Mouse (Mus musculus) midbrain, embryonic 11.5 days (tissue): Measurements from ENCODE around the gene Atp7a. TPM values are rescaled to one million over a fixed set of nuclear protein-coding genes. Genes with fewer than 3 reads are reported as not detected.
"Not testable (repeated sequence)": the region's sequence is repeated elsewhere in the genome, so short reads cannot be mapped to it uniquely, and the experiment has no call there.

Experiments
- ATAC-seq: fragments of 200-750 bp; cut with Nextera tagmentation; 2 replicates; pipeline ENCODE4 v1.8.0; 2017; ENCODE audit warnings: moderate TSS enrichment, moderate library complexity; ENCODE audit not compliant: low FRiP score
- DNase-seq: peaks from one replicate; pipeline ENCODE4 v3.0.0; 2015; ENCODE audit warnings: low spot score; ENCODE audit errors: missing footprints
- H3K27ac ChIP-seq: fragments of 300-500 bp; sonication (generic); 2 replicates; pipeline ENCODE4 v1.5.1; 2014; ENCODE audit warnings: low read depth, low read length
- H3K27me3 ChIP-seq: fragments of 300-500 bp; sonication (generic); 2 replicates; pipeline ENCODE4 v1.6.1; 2014; ENCODE audit warnings: mild to moderate bottlenecking, low read length, moderate library complexity, mixed read lengths; ENCODE audit not compliant: control insufficient read depth, insufficient read depth
- H3K36me3 ChIP-seq: fragments of 300-500 bp; sonication (generic); 2 replicates; pipeline ENCODE4 v1.6.1; 2014; ENCODE audit warnings: mild to moderate bottlenecking, low read length, moderate library complexity, mixed read lengths; ENCODE audit not compliant: control insufficient read depth, insufficient read depth
- H3K4me1 ChIP-seq: fragments of 300-500 bp; sonication (generic); 2 replicates; pipeline ENCODE4 v1.6.1; 2014; ENCODE audit warnings: low read length; ENCODE audit not compliant: control insufficient read depth, insufficient read depth
- H3K4me2 ChIP-seq: fragments of 300-500 bp; sonication (generic); 2 replicates; pipeline ENCODE4 v1.6.1; 2014; ENCODE audit warnings: mild to moderate bottlenecking, moderate library complexity
- H3K4me3 ChIP-seq: fragments of 300-500 bp; sonication (generic); 2 replicates; pipeline ENCODE4 v1.5.1; 2014; ENCODE audit warnings: low read depth, low read length
- H3K9ac ChIP-seq: fragments of 300-500 bp; sonication (generic); 2 replicates; pipeline ENCODE4 v1.6.1; 2014; ENCODE audit warnings: low read length
- H3K9me3 ChIP-seq: fragments of 300-500 bp; sonication (generic); 2 replicates; pipeline ENCODE4 v1.6.1; 2016; ENCODE audit warnings: low read length; ENCODE audit not compliant: control insufficient read depth
- WGBS: fragments of 180-500 bp; shearing (Covaris S2); extraction: QIAGEN DNeasy Blood & Tissue Kit; methylation state at CpG from one replicate; pipeline ENCODE4 v1.1.7; 2014; 5-methylcytosine and 5-hydroxymethylcytosine counted together
- polyA plus RNA-seq: library from polyadenylated mRNA; unstranded; fragments of >200 nt; fragmentation: Nextera tagmentation; extraction: Ambion mirVana; gene quantifications from 2 replicates; pipeline ENCODE4 v1.2.1, GENCODE M21; 2014

Atp7a gene
- polyA plus RNA-seq, 1 experiment from 2014 or later, result 25.4 TPM

DNA sequence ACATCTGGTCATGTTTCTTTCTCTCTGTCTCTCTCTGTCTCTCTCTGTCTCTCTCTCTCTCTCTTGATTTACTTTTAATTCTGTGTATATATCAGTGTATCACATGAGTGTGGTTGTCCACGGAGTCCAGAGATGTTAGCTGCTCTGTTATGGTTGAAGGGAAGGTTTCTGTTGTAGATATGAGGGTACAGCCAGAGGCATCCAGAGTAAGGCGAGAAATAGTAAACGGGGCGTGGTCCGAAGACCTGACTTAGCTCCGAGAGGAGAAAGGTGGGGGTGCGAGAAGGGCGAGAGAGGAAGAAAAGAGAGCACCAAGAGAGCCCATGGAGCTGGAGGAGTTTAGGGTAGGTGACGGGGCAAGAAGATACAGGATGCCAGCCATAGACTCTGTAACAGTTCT, 18.9 kb downstream of the Atp7a start:
- DNase-seq (no peak), ATAC-seq (no peak)
- H3K4me1 ChIP-seq, result no peaks in the 10 kb centered on the region
- no peak overlapping the region for H3K4me3 ChIP-seq
- H3K9me3 ChIP-seq, result no peaks in the 10 kb centered on the region
- H3K36me3 ChIP-seq, result no peaks in the 10 kb centered on the region
- H3K9ac ChIP-seq, result no peak overlapping the region
- H3K4me2 ChIP-seq, result no peak overlapping the region
- no peak overlapping the region for H3K27ac ChIP-seq
- no peaks in the 10 kb centered on the region; the same call in 1 of the 2 replicates for H3K27me3 ChIP-seq
- WGBS, result 78% methylated on average over 9 of the region's 9 CpGs

DNA sequence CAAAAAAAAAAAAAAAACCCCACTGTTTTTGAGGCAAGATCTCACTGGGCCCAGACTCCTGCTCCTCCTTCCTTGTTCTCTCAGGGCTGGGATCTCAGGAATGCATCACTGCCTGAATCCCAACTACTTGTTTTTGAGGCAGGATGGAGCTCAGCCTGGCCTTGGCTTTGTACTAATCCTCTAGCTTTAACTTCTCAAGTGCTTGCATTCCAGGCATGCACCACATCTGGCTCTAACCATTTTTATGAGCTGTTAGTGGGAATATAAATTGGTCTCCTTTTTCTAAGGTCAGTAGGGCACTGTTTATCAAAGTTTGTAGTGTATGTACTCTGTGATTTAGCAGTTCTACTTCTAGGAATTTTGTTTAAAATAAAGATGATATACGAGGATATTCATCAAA, 21.1 kb downstream of the Atp7a start:
- no peaks in the 10 kb centered on the region; the same call in 1 of the 2 replicates for H3K27me3 ChIP-seq
- H3K4me3 ChIP-seq, result no peak overlapping the region
- no peak overlapping the region for H3K9ac ChIP-seq
- H3K36me3 ChIP-seq, result no peaks in the 10 kb centered on the region
- WGBS, result 79% methylated on average over 1 of the region's 1 CpGs
- H3K4me2 ChIP-seq, result no peak overlapping the region
- H3K4me1 ChIP-seq, result no peaks in the 10 kb centered on the region
- ATAC-seq (no peak), DNase-seq (no peak)
- H3K9me3 ChIP-seq, result no peaks in the 10 kb centered on the region
- no peak overlapping the region for H3K27ac ChIP-seq

DNA sequence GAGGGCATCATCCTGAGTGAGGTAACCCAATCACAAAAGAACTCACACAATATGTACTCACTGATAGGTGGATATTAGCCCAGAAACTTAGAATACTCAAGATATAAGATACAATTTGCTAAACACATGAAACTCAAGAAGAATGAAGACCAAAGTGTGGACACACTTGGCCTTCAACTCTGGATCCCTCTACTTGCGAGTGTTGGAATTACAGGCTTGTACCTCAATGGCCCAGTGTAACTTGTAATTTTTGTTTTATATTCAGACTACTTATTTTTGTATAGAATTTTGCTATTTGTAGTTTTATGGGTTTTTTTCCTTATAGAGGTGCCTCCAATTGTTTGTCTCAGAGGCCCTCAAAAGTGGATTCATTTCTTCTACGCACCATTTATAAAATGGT, 50.8 kb downstream of the Atp7a start:
- H3K4me1 ChIP-seq, ATAC-seq, H3K4me2 ChIP-seq, DNase-seq, H3K27ac ChIP-seq, H3K27me3 ChIP-seq, H3K9ac ChIP-seq, H3K36me3 ChIP-seq, H3K9me3 ChIP-seq, H3K4me3 ChIP-seq: not testable (repeated sequence)
- 93% methylated on average over 2 of the region's 2 CpGs for WGBS

DNA sequence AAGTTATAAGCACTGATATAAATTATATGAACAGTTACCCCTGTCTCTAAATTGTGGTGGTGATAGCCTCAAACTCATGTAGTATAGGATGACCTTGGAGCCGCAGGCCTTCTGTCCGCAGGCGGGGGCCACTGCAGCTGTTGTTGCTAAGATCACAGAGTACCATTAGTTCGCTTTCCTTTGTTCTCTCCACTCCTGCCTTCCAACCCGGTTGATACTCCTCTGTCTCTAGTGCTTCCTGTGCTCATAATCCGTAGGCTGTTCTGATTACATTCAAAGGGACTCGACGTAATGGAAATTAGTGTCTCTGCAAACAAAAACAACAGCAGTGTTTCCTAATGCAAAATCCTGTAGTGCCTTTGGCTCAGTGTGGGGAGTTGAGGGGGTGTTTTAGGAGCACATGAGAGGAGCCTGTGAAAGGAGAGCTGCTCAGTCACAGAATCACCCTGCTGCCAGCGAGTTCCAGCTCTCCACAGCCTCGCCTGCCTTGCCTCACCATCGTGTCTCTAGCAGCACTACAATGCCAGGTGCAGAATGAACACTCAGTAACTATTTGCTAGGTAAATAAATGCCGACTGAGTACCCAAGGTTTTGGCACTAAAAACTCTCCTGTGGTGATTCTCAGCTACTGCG, 53.9 kb downstream of the Atp7a start:
- Histone ChIP-seq H3K9ac (no peak overlapping the region), H3K4me3 (no peak overlapping the region), H3K4me1 (no peaks in the 10 kb centered on the region; the same call in 1 of the 2 replicates), H3K9me3 (no peaks in the 10 kb centered on the region), H3K27me3 (no peaks in the 10 kb centered on the region), H3K27ac (no peak overlapping the region; the same call in 1 of the 2 replicates), H3K36me3 (no peaks in the 10 kb centered on the region), H3K4me2 (no peak overlapping the region)
- no peak for DNase-seq
- 0 out of 2 replicates have a peak, but pooled peaks have one; percentile 55 for ATAC-seq
- WGBS, result 32% methylated on average over 13 of the region's 13 CpGs

DNA sequence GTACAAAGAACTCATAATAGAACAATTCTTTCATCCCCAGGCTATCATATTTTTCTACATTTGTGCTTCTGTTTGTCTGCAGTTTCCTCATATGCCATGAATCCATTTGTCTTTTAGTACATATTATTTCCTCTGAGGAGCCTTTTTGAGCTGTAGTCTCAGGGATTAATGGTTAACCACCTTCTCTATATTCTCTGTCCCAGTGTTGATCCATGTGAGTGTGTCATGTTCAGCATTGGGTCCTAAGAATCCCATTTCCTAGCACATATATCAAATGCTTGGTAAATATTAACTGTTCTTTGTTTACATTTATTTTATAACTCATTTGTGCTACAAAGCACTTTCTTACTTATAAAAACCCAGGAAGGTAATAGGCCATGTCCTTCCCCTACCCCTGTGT, 55.4 kb downstream of the Atp7a start:
- no peaks in the 10 kb centered on the region for H3K9me3 ChIP-seq
- ATAC-seq (no peak), DNase-seq (no peak)
- H3K36me3 ChIP-seq, result no peaks in the 10 kb centered on the region
- no peak overlapping the region for H3K4me2 ChIP-seq
- H3K4me3 ChIP-seq, result no peak overlapping the region
- no peaks in the 10 kb centered on the region for H3K27me3 ChIP-seq
- H3K27ac ChIP-seq, result no peak overlapping the region
- no peak overlapping the region for H3K9ac ChIP-seq
- H3K4me1 ChIP-seq, result no peaks in the 10 kb centered on the region; the same call in 1 of the 2 replicates

DNA sequence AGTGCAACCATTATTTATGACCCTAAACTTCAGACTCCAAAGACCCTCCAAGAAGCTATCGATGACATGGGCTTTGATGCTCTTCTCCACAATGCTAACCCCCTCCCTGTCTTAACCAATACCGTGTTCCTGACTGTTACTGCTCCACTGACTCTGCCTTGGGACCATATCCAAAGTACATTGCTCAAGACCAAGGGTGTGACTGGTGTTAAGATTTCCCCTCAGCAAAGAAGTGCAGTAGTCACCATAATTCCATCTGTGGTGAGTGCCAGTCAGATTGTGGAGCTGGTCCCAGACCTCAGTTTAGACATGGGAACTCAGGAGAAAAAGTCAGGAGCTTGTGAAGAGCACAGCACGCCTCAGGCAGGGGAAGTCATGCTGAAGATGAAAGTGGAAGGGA, 58.1 kb downstream of the Atp7a start:
- Histone ChIP-seq H3K27ac (no peak overlapping the region), H3K9me3 (no peaks in the 10 kb centered on the region), H3K4me2 (no peak overlapping the region), H3K4me1 (no peaks in the 10 kb centered on the region; the same call in 1 of the 2 replicates), H3K36me3 (no peaks in the 10 kb centered on the region), H3K9ac (no peak overlapping the region), H3K27me3 (no peaks in the 10 kb centered on the region), H3K4me3 (no peak overlapping the region)
- WGBS, result 86% methylated on average over 3 of the region's 3 CpGs
- DNase-seq (no peak), ATAC-seq (no peak)

DNA sequence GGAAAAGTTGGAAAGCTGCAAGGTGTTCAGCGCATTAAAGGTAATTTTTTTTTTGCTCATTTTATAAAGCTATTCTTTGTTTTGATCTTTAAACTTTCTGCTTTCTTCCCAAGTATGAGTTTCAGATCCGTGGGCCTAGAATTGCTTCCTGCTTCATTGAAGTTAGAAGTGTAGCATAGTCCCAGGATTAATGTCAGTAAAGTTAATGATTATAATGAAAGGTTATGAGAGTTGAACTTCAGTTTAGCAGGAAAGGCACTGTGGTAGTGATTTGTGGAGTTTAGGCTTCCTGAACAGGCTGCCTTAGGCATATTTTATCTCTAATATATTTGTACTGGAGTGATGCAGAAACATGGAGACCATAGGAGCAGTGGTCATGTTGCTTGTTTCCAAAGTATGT, 58.5 kb downstream of the Atp7a start:
- Histone ChIP-seq H3K9ac (no peak overlapping the region), H3K27me3 (no peaks in the 10 kb centered on the region), H3K4me2 (no peak overlapping the region), H3K9me3 (no peaks in the 10 kb centered on the region), H3K36me3 (no peaks in the 10 kb centered on the region), H3K4me1 (no peaks in the 10 kb centered on the region; the same call in 1 of the 2 replicates), H3K27ac (no peak overlapping the region), H3K4me3 (no peak overlapping the region)
- 81% methylated on average over 2 of the region's 2 CpGs for WGBS
- DNase-seq, result no peak
- no peak for ATAC-seq

DNA sequence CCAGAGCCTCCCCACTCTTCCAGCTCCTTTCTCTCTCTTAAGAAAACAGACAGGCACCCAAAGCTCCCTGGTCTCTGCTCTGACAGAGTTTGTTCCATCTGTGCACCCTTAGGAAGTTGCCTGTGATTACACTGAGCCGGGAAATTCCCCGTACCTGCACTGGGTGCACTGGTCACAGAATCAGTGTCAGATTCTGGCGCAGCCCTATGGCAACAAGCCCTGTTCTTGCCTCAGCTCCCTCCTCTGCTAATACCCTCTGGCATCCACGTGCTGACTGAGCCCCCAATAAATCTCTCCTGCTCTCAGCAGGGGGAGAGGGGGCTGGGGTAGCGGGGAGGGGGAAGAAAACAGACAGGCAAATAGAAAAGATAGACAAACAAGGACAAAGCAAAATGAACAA, 65.9 kb downstream of the Atp7a start:
- 21% methylated on average over 4 of the region's 5 CpGs for WGBS

DNA sequence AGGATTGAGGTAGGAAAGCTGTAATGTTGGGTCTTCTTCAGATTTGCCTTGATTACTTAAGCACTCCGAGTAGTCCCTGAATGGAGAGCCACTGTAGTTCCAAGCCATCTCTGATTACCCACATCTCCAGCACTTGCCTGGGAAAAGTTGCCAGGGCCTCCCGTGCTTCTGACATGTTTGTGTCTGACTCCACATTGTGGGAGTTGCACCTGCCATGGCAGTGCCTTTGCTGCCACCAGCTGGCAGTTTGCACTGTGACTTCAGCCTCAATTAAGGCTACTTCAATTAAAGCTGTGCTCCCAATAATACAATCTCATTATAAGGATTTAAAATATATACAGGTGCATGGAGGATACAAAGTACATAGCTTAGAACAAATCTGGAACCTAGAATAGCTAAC, 78.4 kb downstream of the Atp7a start:
- H3K9me3 ChIP-seq, result no peaks in the 10 kb centered on the region
- no peak overlapping the region for H3K4me2 ChIP-seq
- ATAC-seq (no peak), DNase-seq (no peak)
- H3K9ac ChIP-seq, result no peak overlapping the region
- H3K27ac ChIP-seq, result no peak overlapping the region
- no peak overlapping the region for H3K4me3 ChIP-seq
- H3K36me3 ChIP-seq, result no peaks in the 10 kb centered on the region; the same call in 1 of the 2 replicates
- H3K4me1 ChIP-seq, result no peaks in the 10 kb centered on the region
- no peaks in the 10 kb centered on the region for H3K27me3 ChIP-seq
- WGBS, result 68% methylated on average over 2 of the region's 2 CpGs

More for the DNA sequence above, 65.9 kb downstream of the Atp7a start:
- H3K36me3 ChIP-seq, result no peaks in the 10 kb centered on the region
- H3K9me3 ChIP-seq, result no peaks in the 10 kb centered on the region
- no peak overlapping the region for H3K27ac ChIP-seq
- no peak overlapping the region for H3K4me2 ChIP-seq
- no peak overlapping the region for H3K4me3 ChIP-seq
- peaks cover 7% of the 10 kb centered on the region; the same call in 1 of the 2 replicates for H3K4me1 ChIP-seq
- H3K27me3 ChIP-seq, result no peaks in the 10 kb centered on the region
- DNase-seq, result peak; percentile 82
- H3K9ac ChIP-seq, result no peak overlapping the region
- 0 out of 2 replicates have a peak, but pooled peaks have one; percentile 58 for ATAC-seq
